Mouse (Mus musculus) ZHBTc4 (cell line): ENCODE data around the gene Plch1.

Experiments used
- DNase-seq: peaks from one replicate; pipeline ENCODE4 v3.0.0-alpha.2; 2011; ENCODE audit warnings: low read depth, low spot score

Gene Plch1

GRCm38 (mm10) chr3:63726667-63727342 lies 172.5 kb downstream of the Plch1 start:
- DNase-seq, result no peak

- DNase-seq, result no peak
Observed at GRCm38 (mm10) chr3:63693694-63694093, 205.6 kb downstream of the Plch1 start.

- no peak for DNase-seq
Observed at GRCm38 (mm10) chr3:63692727-63693126, 206.5 kb downstream of the Plch1 start.

- peak; percentile 4 for DNase-seq
Observed at GRCm38 (mm10) chr3:63668779-63669178, 230.5 kb downstream of the Plch1 start.

- DNase-seq, result no peak
Observed at GRCm38 (mm10) chr3:63665307-63665706, 234.0 kb downstream of the Plch1 start.

- DNase-seq, result no peak
Observed at GRCm38 (mm10) chr3:63664575-63665243, 234.6 kb downstream of the Plch1 start.
